Mouse (Mus musculus): ENCODE data around the gene Socs3.

Socs3 gene

GRCm38 (mm10) chr11:117971100-117971499, 1.3 kb upstream of the Socs3 start:
- DNase-seq, result no peak

GRCm38 (mm10) chr11:117969100-117969944, 525 bp downstream of the Socs3 start:
- DNase-seq, result peak; percentile 88

- DNase-seq, result no peak
These were observed 1.1 kb downstream of the Socs3 start for GRCm38 (mm10) chr11:117968716-117969099.

GRCm38 (mm10) chr11:117968016-117968671, 1.7 kb downstream of the Socs3 start:
- peak; percentile 43 for DNase-seq

GRCm38 (mm10) chr11:117967249-117968015, 2.4 kb downstream of the Socs3 start:
- DNase-seq, result no peak

- no peak for DNase-seq
These were observed 3.2 kb downstream of the Socs3 start for GRCm38 (mm10) chr11:117966506-117967100.

GRCm38 (mm10) chr11:117965561-117965981, 4.3 kb downstream of the Socs3 start:
- no peak for DNase-seq

- DNase-seq, result no peak
These were observed 4.8 kb downstream of the Socs3 start for GRCm38 (mm10) chr11:117965052-117965451.

GRCm38 (mm10) chr11:117964294-117964693, 5.6 kb downstream of the Socs3 start:
- no peak for DNase-seq

- no peak for DNase-seq
These were observed 6.0 kb downstream of the Socs3 start for GRCm38 (mm10) chr11:117963872-117964271.

- DNase-seq, result peak; percentile 94
These were observed 6.6 kb downstream of the Socs3 start for GRCm38 (mm10) chr11:117963091-117963793.

GRCm38 (mm10) chr11:117962228-117963067, 7.4 kb downstream of the Socs3 start:
- DNase-seq, result no peak

GRCm38 (mm10) chr11:117960601-117961000, 9.2 kb downstream of the Socs3 start:
- DNase-seq, result no peak

GRCm38 (mm10) chr11:117959741-117960381, 10.0 kb downstream of the Socs3 start:
- no peak for DNase-seq

- no peak for DNase-seq
These were observed 10.7 kb downstream of the Socs3 start for GRCm38 (mm10) chr11:117959166-117959565.

GRCm38 (mm10) chr11:117958197-117958596, 11.7 kb downstream of the Socs3 start:
- DNase-seq, result no peak

GRCm38 (mm10) chr11:117955621-117956020, 14.2 kb downstream of the Socs3 start:
- DNase-seq, result no peak

GRCm38 (mm10) chr11:117954819-117955218, 15.0 kb downstream of the Socs3 start:
- DNase-seq, result no peak

GRCm38 (mm10) chr11:117954094-117954493, 15.8 kb downstream of the Socs3 start:
- DNase-seq, result no peak

GRCm38 (mm10) chr11:117952174-117952933, 17.5 kb downstream of the Socs3 start:
- DNase-seq, result no peak
